Mouse (Mus musculus): ENCODE measurements at regions not wholly inside any gene's neighbourhood (a gene's known extent, or its start where the extent isn't known, plus 50 kb on each side); places are given as distances from the start of the nearest gene placed in this dataset.

- no peaks in the 10 kb centered on the region for H3K9me3 ChIP-seq (ENCODE audit: control insufficient read depth, low read length)
- no peak overlapping the region for H3K9ac ChIP-seq (replicated peaks; ENCODE audit: low read length)
- no peak overlapping the region for H3K4me3 ChIP-seq (replicated peaks; ENCODE audit: low read depth, low read length)
- no peaks in the 10 kb centered on the region for H3K27me3 ChIP-seq (ENCODE audit: control insufficient read depth, insufficient read depth, low read length)
- ATAC-seq (ENCODE audit: low FRiP score, low TSS enrichment) (no peak), DNase-seq (no peak)
- no peaks in the 10 kb centered on the region for H3K36me3 ChIP-seq (ENCODE audit: control insufficient read depth, insufficient read depth, low read length)
- WGBS, result 85% methylated on average over 2 of the region's 2 CpGs
- H3K4me2 ChIP-seq (ENCODE audit: low read length), result no peak overlapping the region
- no peak overlapping the region for H3K27ac ChIP-seq (replicated peaks; ENCODE audit: low read depth, low read length)
- no peaks in the 10 kb centered on the region for H3K4me1 ChIP-seq (ENCODE audit: control insufficient read depth, insufficient read depth, low read length)
These were observed 162.5 kb downstream of the Rab11fip4 start for GRCm38 (mm10) chr11:79753491-79753890.

GRCm38 (mm10) chr11:79752717-79753480, 161.9 kb downstream of the Rab11fip4 start:
- Histone ChIP-seq H3K4me1 (ENCODE audit: control insufficient read depth, insufficient read depth, low read length) (no peaks in the 10 kb centered on the region), H3K9ac (replicated peaks; ENCODE audit: low read length) (no peak overlapping the region), H3K4me2 (ENCODE audit: low read length) (no peak overlapping the region), H3K9me3 (ENCODE audit: control insufficient read depth, low read length) (no peaks in the 10 kb centered on the region), H3K4me3 (replicated peaks; ENCODE audit: low read depth, low read length) (no peak overlapping the region), H3K27ac (replicated peaks; ENCODE audit: low read depth, low read length) (no peak overlapping the region), H3K27me3 (ENCODE audit: control insufficient read depth, insufficient read depth, low read length) (no peaks in the 10 kb centered on the region), H3K36me3 (ENCODE audit: control insufficient read depth, insufficient read depth, low read length) (no peaks in the 10 kb centered on the region)
- ATAC-seq (ENCODE audit: low FRiP score, low TSS enrichment) (no peak), DNase-seq (no peak)
- WGBS, result 46% methylated on average over 7 of the region's 7 CpGs

- Histone ChIP-seq H3K4me1 (ENCODE audit: control insufficient read depth, insufficient read depth, low read length) (no peaks in the 10 kb centered on the region), H3K9ac (replicated peaks; ENCODE audit: low read length) (no peak overlapping the region), H3K27me3 (ENCODE audit: control insufficient read depth, insufficient read depth, low read length) (no peaks in the 10 kb centered on the region), H3K27ac (replicated peaks; ENCODE audit: low read depth, low read length) (no peak overlapping the region), H3K4me3 (replicated peaks; ENCODE audit: low read depth, low read length) (no peak overlapping the region), H3K36me3 (ENCODE audit: control insufficient read depth, insufficient read depth, low read length) (no peaks in the 10 kb centered on the region), H3K9me3 (ENCODE audit: control insufficient read depth, low read length) (no peaks in the 10 kb centered on the region), H3K4me2 (ENCODE audit: low read length) (no peak overlapping the region)
- no peak for ATAC-seq (ENCODE audit: low FRiP score, low TSS enrichment)
- WGBS, result 59% methylated on average over 14 of the region's 14 CpGs
- peak; percentile 23 for DNase-seq
These were observed 161.0 kb downstream of the Rab11fip4 start for GRCm38 (mm10) chr11:79751751-79752716.

- Histone ChIP-seq H3K9ac (replicated peaks; ENCODE audit: low read length) (no peak overlapping the region), H3K4me3 (replicated peaks; ENCODE audit: low read depth, low read length) (no peak overlapping the region), H3K4me1 (ENCODE audit: control insufficient read depth, insufficient read depth, low read length) (no peaks in the 10 kb centered on the region), H3K9me3 (ENCODE audit: control insufficient read depth, low read length) (no peaks in the 10 kb centered on the region), H3K27ac (replicated peaks; ENCODE audit: low read depth, low read length) (no peak overlapping the region), H3K36me3 (ENCODE audit: control insufficient read depth, insufficient read depth, low read length) (no peaks in the 10 kb centered on the region), H3K4me2 (ENCODE audit: low read length) (no peak overlapping the region), H3K27me3 (ENCODE audit: control insufficient read depth, insufficient read depth, low read length) (no peaks in the 10 kb centered on the region)
- ATAC-seq (ENCODE audit: low FRiP score, low TSS enrichment) (no peak), DNase-seq (no peak)
- 81% methylated on average over 2 of the region's 2 CpGs for WGBS
These were observed 159.9 kb downstream of the Rab11fip4 start for GRCm38 (mm10) chr11:79750943-79751342.

GRCm38 (mm10) chr11:79749755-79750434, 158.9 kb downstream of the Rab11fip4 start:
- no peaks in the 10 kb centered on the region for H3K9me3 ChIP-seq (ENCODE audit: control insufficient read depth, low read length)
- H3K36me3 ChIP-seq (ENCODE audit: control insufficient read depth, insufficient read depth, low read length), result no peaks in the 10 kb centered on the region
- no peak overlapping the region for H3K4me3 ChIP-seq (replicated peaks; ENCODE audit: low read depth, low read length)
- H3K27me3 ChIP-seq (ENCODE audit: control insufficient read depth, insufficient read depth, low read length), result no peaks in the 10 kb centered on the region
- H3K4me1 ChIP-seq (ENCODE audit: control insufficient read depth, insufficient read depth, low read length), result no peaks in the 10 kb centered on the region
- H3K4me2 ChIP-seq (ENCODE audit: low read length), result no peak overlapping the region
- H3K27ac ChIP-seq (replicated peaks; ENCODE audit: low read depth, low read length), result no peak overlapping the region
- ATAC-seq (ENCODE audit: low FRiP score, low TSS enrichment), result no peak
- 66% methylated on average over 7 of the region's 7 CpGs for whole genome bisulfite sequencing
- no peak overlapping the region for H3K9ac ChIP-seq (replicated peaks; ENCODE audit: low read length)
- no peak for DNase-seq

- no peak overlapping the region for H3K4me3 ChIP-seq (replicated peaks; ENCODE audit: low read depth, low read length)
- DNase-seq, result peak; percentile 32
- H3K4me2 ChIP-seq (ENCODE audit: low read length), result no peak overlapping the region
- no peaks in the 10 kb centered on the region for H3K36me3 ChIP-seq (ENCODE audit: control insufficient read depth, insufficient read depth, low read length)
- no peak for ATAC-seq (ENCODE audit: low FRiP score, low TSS enrichment)
- H3K27ac ChIP-seq (replicated peaks; ENCODE audit: low read depth, low read length), result no peak overlapping the region
- 41% methylated on average over 10 of the region's 10 CpGs for WGBS
- H3K9me3 ChIP-seq (ENCODE audit: control insufficient read depth, low read length), result no peaks in the 10 kb centered on the region
- no peaks in the 10 kb centered on the region for H3K27me3 ChIP-seq (ENCODE audit: control insufficient read depth, insufficient read depth, low read length)
- H3K4me1 ChIP-seq (ENCODE audit: control insufficient read depth, insufficient read depth, low read length), result no peaks in the 10 kb centered on the region
- H3K9ac ChIP-seq (replicated peaks; ENCODE audit: low read length), result no peak overlapping the region
These were observed 158.1 kb downstream of the Rab11fip4 start for GRCm38 (mm10) chr11:79749141-79749540.

- ATAC-seq (ENCODE audit: low FRiP score, low TSS enrichment) (no peak), DNase-seq (no peak)
- Histone ChIP-seq H3K9ac (replicated peaks; ENCODE audit: low read length) (no peak overlapping the region), H3K27ac (replicated peaks; ENCODE audit: low read depth, low read length) (no peak overlapping the region), H3K4me2 (ENCODE audit: low read length) (no peak overlapping the region), H3K36me3 (ENCODE audit: control insufficient read depth, insufficient read depth, low read length) (no peaks in the 10 kb centered on the region), H3K9me3 (ENCODE audit: control insufficient read depth, low read length) (no peaks in the 10 kb centered on the region), H3K4me3 (replicated peaks; ENCODE audit: low read depth, low read length) (no peak overlapping the region), H3K4me1 (ENCODE audit: control insufficient read depth, insufficient read depth, low read length) (no peaks in the 10 kb centered on the region), H3K27me3 (ENCODE audit: control insufficient read depth, insufficient read depth, low read length) (no peaks in the 10 kb centered on the region)
- 95% methylated on average over 7 of the region's 7 CpGs for WGBS
These were observed 157.7 kb downstream of the Rab11fip4 start for GRCm38 (mm10) chr11:79748606-79749125.

- WGBS, result 66% methylated on average over 6 of the region's 6 CpGs
- Histone ChIP-seq H3K4me2 (ENCODE audit: low read length) (no peak overlapping the region), H3K9me3 (ENCODE audit: control insufficient read depth, low read length) (no peaks in the 10 kb centered on the region), H3K27ac (replicated peaks; ENCODE audit: low read depth, low read length) (no peak overlapping the region), H3K9ac (replicated peaks; ENCODE audit: low read length) (no peak overlapping the region), H3K36me3 (ENCODE audit: control insufficient read depth, insufficient read depth, low read length) (no peaks in the 10 kb centered on the region), H3K4me1 (ENCODE audit: control insufficient read depth, insufficient read depth, low read length) (no peaks in the 10 kb centered on the region), H3K27me3 (ENCODE audit: control insufficient read depth, insufficient read depth, low read length) (no peaks in the 10 kb centered on the region), H3K4me3 (replicated peaks; ENCODE audit: low read depth, low read length) (no peak overlapping the region)
- ATAC-seq (ENCODE audit: low FRiP score, low TSS enrichment) (no peak), DNase-seq (peak; percentile 46)
These were observed 156.8 kb downstream of the Rab11fip4 start for GRCm38 (mm10) chr11:79747801-79748200.
